Mouse (Mus musculus): ENCODE results near the gene Crygc. TPM values are rescaled to one million over a fixed set of nuclear protein-coding genes. Genes with fewer than 3 reads are reported as not detected.

Crygc gene
- polyA plus RNA-seq, 1 experiment from 2014 or later: not detected

Other genes starting within 250 kb of the Crygc start
- gene Plekhm3, start 116.9 kb downstream of the Crygc start, polyA plus RNA-seq (2015; fragmentation: Nextera tagmentation; extraction: Ambion mirVana): 2.0 and 2.1 TPM in 2 replicates
- not detected in 2 replicates for gene Akr1cl, start 40.9 kb downstream of the Crygc start, polyA plus RNA-seq (2015; fragmentation: Nextera tagmentation; extraction: Ambion mirVana)
- gene Cryge, start 22.5 kb downstream of the Crygc start, polyA plus RNA-seq (2015; fragmentation: Nextera tagmentation; extraction: Ambion mirVana): not detected in 2 replicates
- not detected in 2 replicates for gene Crygd, start 10.2 kb downstream of the Crygc start, polyA plus RNA-seq (2015; fragmentation: Nextera tagmentation; extraction: Ambion mirVana)
- not detected in 2 replicates for gene Crygb, start 8.6 kb upstream of the Crygc start, polyA plus RNA-seq (2015; fragmentation: Nextera tagmentation; extraction: Ambion mirVana)
- not detected in 2 replicates for gene Cryga, start 29.7 kb upstream of the Crygc start, polyA plus RNA-seq (2015; fragmentation: Nextera tagmentation; extraction: Ambion mirVana)
- gene Gm28845, start 45.9 kb upstream of the Crygc start, polyA plus RNA-seq (2015; fragmentation: Nextera tagmentation; extraction: Ambion mirVana): not detected in 2 replicates
- 0.29 and 0.45 TPM in 2 replicates for gene D630023F18Rik, start 49.5 kb upstream of the Crygc start, polyA plus RNA-seq (2015; fragmentation: Nextera tagmentation; extraction: Ambion mirVana)
- 83.9 and 100 TPM in 2 replicates for gene Idh1, start 112.8 kb upstream of the Crygc start, polyA plus RNA-seq (2015; fragmentation: Nextera tagmentation; extraction: Ambion mirVana)
- gene Pikfyve, start 113.0 kb upstream of the Crygc start, polyA plus RNA-seq (2015; fragmentation: Nextera tagmentation; extraction: Ambion mirVana): 4.1 and 6.1 TPM in 2 replicates
- not detected in 2 replicates for gene Pth2r, start 208.4 kb upstream of the Crygc start, polyA plus RNA-seq (2015; fragmentation: Nextera tagmentation; extraction: Ambion mirVana)